Mouse (Mus musculus): ENCODE measurements around the gene Eln.
A peak's percentile ranks its signal among the peaks of the same experiment; 100 is the strongest.

Eln gene

DNA sequence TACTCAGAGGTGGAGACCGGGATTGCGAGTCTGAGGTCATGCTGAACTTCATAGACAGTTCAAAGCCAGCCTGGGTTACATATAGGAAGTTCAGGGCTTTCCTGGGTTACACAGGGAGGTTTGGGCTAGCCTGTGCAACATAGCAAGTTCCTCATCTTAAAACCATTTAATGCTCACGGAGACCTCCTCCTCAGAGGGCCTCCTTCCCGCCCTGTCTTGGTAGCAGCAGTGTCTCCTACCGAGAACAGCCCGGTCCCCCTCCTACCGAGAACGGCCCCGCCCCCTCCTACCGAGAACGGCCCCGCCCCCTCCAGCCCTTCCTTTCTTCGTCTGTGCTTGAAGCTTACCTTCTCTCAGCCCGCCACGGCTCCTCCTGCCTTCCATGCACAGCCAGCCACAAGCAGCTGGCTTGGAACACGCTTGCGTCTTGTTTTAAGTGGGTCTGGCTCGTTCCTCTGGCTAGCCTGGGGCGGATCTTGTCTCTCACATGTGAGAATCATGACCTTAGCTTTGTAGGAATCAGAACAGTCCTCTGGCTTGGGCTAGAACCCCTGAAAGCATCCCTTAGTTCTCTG lies 4.8 kb downstream of the Eln start:
- no peak for DNase-seq

DNA sequence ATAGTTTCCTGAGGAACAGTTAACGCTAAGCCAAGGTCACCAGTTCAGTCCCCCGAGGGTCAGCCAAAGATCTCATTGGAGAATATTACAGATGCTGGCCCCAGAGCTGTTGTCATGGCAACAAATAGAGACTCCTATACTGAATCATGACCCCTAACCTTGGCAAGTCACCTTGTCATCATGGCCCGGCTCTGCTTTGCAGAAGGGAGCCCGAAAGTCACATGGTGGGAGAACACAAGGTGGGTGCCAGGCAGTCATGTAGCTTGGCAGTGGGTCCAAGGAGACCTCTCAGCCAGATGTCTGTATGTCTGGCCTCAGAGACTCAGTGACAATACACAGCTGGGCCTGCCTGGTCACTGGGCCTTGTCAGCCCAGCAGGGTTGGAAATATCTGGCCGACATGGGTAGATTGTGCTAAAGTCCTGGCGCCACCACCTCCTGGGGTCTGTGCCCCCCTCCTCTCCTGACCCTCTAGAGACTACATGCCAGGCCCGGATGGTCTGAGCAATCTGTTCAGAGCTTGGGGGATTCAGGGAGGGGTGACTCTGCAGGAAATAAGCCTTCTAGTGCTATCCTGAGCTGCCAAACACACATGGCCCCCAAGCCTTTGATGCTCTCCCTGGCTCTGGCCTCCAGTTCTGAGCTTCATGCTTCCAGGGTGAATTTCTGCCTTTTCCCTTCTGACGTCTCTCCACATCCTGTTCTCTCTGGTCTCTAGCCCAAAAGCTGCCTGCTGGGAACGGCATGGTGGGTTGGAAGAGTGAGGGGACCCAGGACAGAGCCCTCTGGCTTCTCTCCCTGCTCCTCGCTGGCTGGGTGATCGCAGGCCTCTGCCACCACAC lies 6.4 kb downstream of the Eln start:
- DNase-seq: no peak

DNA sequence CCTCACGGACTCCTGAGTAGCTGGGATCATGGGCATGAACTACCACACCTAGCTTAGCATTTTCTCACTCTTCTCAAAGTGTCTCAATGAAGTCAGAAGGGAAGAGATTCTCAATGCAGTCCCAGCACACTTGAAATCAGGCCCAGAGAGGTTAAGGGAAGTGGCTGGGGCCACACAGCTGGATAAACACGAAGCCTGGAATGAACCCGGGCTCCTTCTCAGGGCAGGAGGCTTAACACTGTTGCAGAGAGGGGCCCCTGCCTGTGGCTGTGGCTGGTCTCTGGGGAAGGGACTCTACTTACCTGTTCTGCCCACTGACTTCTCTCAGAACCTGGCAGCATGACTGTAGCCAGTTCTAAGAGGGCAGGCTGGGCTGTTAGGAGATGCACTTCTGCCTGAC lies 7.2 kb downstream of the Eln start:
- DNase-seq: no peak

DNA sequence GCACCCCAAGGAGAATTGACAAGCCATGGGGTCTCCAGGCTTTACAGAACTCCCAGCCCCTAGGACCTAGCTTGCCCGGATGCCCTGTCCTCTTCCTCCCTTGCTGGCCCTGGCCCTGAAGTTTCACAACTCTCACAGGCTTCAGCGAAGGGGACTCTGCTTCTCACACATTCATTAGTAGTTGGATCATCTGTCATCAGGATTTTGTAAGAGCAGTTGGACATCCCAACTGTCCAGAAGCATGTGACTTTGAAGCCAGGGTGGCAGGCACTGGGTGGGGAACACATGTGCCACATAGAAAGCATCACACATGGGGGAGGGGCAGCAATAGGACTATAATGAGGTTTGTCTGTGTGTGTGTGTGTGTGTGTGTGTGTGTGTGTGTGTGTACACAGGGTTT lies 12.2 kb downstream of the Eln start:
- no peak for DNase-seq

DNA sequence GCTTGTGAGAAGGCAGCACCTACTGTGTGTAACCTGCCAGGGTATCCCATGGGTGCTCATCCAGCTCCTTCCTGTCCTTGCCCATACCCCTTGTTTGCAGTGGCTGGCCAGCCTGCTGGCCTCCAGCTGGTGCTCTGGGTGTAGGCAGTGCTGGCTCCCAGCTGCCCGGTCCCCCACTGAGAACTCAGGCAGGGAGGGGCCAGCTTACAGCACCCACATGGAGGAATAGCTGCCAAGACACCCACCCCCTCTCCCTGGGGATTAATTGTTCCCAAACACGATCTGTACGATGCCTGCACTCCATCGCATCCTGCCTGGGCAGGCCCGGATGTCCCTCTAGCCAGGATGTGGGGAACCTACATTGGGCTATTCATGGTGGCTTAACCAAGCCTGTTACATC lies 13.1 kb downstream of the Eln start:
- no peak for DNase-seq

DNA sequence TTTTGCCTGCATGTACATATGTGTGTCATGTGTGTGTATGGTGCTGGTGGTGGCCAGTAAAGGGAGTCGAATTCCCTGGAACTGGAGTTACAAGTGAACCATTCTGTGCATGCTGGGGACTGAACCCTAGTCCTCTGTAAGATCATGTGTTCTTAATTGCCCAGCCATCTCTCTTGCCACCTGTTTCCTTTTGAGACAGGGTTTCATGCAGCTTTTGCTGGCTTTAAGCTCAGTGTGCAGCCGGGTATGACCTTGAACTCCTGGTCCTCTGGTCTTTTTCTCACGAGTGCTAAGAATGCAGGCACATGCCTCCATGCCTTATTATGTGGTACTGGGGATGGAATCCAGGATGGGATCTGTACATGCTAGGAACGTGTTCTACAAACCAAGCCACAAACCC lies 13.9 kb downstream of the Eln start:
- DNase-seq: no peak

DNA sequence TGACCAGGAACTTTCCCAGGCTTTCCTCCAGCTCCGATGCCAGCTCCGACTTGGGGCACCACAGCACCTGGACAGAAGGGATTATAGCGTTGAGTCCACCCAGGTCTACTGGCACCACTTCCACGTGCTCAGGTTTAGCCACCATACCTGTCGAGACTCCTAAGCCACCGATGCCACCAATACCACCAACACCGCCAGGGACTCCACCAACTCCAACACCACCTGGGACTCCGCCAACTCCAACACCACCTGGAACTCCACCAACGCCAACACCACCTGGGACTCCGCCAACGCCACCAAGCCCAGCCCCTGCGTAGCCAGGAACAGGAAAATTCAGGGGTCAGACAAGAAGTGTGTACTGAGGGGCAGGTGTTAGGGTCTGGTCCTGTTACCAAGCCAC lies 18.0 kb downstream of the Eln start:
- DNase-seq: no peak

DNA sequence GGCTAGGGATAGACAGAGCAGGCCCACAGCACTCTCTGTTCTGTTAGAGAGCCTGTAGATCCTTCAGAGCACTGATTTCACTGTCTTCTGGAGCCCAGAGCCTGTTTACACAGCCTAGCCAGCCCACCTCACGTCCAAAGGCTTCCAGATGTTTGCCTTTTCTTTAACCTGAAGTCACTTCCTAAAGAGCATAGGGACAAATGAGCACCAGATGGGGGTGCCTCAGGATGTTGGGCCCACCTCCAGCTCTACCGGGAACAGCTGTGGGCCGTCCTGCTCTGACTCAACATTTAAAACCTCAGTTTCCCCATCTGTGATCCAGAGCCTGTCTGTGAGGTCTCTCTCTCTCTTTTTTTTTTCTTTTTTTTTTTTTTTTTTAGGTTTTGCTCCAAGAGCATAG lies 18.6 kb downstream of the Eln start:
- DNase-seq: no peak

DNA sequence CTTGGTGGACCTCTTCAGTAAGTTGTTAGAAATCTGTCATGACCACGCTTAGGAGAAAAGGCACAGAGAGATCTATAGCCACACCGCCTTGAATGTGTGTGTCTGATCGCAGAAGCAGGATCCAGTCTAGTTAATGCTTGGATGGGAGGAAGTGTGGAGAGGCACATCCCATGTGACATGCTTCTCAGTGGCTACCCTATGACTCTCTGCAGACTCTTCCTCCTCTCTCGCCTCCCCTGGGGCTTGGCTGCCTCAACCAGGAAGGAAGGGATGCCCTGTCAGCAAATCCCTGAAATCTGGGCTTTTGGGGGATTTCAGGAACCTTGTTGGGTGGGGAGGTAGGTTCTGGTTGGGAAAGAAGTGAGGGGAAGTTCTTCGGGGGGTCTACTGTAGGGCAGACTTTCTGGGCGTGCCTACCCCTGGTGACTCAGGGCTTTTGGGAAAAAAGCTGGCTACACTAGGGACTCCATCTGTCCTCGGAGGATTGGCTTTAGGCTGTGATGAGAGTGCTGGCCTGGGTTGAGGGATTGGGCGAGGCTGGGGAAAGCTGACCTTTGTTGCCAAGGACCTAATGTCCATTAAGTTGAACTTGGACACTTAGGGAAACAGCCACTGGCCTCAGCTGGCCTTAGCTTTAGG lies 20.0 kb downstream of the Eln start:
- no peak for DNase-seq

DNA sequence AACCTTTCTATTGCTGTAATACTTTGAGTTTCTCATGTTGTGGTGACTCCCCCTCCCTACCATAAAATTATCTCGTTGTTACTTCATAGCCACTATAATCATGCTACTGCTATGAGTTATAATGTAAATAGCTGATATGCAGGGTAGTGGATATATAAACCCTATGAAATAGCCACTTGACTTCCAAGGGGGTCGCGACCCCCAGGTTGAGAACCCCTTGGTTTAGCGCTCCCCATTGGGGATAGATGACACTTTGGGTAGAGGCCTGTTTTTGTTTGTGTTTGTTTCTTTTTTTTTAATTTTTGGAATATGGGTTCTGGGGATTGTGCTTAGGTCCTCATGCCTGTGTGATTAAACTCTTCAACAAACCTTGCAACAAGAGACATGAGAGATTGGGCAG lies 21.8 kb downstream of the Eln start:
- no peak for DNase-seq

DNA sequence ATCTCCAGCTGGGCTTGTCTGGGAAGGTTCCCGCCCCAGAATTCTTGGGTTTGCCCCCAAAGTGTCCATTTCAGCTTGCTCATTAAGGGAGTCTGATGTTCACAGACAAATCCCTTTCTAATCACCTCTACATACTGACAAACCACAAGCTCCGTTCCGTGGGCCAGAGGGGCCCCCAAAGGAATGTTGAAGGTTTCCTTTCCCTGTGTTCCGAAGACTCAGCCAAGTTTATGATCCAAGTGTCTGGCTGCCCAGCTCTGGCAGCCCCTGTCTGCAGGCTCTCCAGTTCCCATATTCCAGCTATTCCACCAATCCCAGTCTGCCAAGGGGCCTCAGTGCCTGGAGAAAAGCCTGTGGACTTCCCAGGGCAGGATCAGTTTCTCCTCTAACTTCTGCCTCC lies 27.1 kb downstream of the Eln start:
- no peak for DNase-seq

DNA sequence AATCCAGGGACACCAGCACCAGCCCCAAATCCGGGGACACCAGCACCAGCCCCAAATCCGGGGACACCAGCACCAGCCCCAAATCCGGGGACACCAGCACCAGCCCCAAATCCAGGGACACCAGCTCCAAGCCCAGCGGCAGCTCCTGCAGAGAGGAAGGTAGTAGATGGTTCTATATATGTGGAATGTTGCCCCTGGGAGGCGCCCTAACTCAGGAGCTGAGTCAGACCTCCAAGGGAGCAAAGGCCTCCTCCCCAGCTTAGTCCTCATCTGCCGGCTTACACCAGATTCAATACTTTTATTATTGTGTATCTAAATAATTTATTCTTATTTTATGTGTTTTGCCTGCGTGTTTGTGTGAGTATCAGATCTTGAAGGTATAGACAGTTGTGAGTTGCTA lies 36.0 kb downstream of the Eln start:
- no peak for DNase-seq

DNA sequence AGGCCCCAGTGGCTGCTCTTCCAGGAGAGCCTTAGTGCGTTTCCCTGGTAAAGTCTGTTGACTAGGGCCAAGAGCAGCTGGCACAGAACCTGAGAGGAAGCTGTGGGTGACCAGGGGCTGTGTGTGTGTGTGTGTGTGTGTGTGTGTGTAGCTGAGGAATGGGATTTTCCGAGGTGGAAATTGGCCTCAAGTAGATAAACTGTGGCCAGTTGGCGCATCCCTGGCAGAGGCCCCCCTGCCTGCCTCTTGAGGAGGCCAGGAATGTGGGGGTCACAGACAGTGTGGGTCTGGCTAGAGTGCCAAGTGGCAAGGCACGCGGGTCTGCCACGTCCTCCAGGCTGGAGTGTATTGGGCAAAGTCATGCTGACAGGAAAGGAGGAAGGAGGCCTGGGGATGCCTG lies 37.8 kb downstream of the Eln start:
- DNase-seq: no peak

DNA sequence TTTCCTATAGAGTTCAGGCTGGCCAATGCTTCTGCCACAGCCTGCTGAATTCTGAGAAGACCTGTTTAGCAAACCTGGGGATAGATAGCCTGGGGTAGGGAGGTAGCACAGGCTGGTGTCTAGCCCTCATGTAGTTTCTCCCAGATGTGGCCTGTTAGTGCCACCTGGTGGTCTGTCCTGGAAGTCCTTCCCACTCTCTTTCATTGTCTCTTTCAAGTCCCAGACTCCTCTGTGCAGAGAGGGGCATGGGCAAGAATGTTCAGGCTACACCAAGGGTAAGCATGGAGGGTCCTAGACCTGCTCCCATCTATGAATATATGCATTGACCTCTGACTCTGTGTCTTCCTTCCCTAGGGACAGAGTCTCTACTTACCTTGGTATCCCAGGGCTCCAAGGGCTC lies 43.0 kb downstream of the Eln start:
- DNase-seq: peak; percentile 72 to 83

DNA sequence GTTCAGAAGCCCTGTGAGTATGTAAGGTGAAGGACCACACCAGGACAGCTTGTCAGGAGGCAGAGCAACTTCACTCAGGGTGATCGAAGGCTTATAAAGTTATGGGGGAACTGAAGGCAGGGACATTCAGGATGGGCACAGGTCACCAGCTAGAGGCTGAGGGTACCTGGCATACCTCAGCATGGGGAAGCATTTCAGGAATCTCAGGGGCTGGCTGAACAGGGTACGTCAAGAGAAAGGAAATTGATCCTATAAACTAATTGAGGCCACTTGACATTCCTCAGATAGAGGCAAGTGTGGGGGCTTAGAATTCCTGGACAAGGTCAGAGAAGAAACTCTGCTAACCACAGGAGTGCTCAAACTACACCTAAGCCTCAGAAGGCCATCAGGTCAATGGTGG lies 51.6 kb downstream of the Eln start:
- no peak for DNase-seq

DNA sequence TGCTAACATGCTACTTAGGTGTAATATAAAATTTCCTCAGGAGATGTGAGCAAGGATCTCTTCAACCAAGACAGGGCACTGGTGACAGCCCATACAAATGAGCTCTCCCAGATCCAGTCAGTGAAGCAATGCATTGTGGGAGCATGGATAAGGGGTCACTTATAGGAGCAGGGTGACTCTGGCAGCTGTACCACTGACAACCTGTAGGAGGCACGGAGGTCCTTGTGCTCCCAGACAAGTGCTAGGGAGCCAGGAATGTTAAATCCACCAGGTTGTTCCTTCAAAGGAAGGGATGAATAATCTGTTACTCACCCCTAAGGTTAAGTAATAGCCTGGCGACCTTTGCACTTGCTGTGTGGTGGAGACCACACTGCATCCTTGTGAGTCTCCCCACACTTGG lies 52.0 kb downstream of the Eln start:
- no peak for DNase-seq

DNA sequence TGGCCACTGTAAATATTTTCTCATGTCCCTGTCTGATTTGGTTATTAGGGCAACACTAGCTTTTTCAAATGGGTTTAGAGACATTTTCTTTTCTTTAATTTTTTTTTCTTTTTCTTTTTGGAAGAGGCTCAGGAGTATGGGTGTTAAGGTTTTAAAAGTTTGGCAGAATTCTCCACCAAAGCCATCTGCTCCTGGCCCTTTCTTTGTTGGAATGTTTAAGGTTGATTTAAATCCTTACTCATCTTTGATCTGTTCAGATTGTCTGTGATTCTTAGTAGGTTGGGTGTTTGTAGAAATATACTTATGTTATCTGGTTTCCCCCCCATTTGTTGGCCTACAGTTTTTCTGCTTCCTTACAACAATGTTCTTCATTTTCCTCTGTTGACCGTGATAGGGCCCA lies 54.4 kb downstream of the Eln start:
- DNase-seq: no peak

DNA sequence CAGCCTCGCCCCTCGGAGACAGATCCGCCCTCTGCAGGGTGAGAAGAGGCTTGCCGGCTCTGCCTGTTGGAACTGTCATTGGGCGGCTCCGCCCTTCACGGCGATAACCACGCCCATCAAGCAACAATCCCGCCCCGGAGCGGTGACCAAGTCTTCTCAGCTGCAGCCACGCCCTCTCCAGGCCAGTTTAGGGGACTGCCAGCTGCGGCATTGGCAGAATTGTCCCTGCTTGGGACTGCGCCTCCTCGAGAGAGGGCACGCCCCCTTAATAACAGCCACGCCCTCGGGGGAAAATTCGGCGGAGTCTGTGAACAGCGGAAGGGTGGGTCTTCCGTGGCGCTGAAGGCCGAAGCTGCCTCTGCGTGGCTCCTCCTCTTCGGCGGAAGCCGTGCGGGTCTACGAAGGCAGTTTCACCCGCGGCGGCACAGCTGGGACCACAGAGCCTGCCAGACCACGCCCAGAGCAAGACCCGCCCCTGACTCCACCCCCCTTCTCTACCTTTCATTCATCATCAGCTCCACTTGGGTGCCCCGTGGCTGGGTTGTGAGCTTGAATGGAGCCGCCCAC lies 58.3 kb downstream of the Eln start:
- DNase-seq: peak; percentile 95 to 96

DNA sequence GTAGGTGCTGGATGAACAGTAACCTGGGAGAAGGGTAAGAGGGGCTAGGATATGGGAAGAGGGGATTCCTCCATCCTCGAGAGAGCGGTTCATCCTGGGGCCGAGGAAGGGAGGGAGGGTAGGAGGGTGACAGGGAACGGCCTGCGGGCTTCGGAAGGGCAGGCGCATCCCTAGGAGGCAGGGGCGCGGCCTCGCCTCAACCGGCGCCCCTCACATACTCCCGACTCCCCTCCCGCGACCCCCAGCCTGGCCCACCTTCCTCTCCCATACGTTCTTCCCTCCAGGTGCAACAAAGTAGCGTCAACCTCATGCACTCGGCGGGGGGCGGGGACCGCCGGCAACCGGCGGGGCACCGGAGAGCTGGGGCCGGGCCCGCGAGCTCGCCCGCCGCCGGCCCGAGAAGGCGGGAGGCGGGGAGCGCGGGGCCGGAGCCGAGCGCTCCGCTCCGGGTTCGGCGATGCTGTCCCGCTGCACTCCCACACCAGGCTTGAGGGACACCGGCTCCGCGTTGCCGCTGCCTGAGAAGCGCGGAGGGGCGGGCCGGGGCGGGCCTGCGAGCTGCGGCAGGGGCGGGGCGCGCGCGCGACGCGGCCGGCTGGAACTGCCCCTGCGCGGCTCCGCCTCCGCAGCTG lies 58.9 kb downstream of the Eln start, which contains the start of gene Limk1:
Limk1 (minus strand) TSS at position 513 of the 632 bp plus-strand sequence.
- DNase-seq: no peak

DNA sequence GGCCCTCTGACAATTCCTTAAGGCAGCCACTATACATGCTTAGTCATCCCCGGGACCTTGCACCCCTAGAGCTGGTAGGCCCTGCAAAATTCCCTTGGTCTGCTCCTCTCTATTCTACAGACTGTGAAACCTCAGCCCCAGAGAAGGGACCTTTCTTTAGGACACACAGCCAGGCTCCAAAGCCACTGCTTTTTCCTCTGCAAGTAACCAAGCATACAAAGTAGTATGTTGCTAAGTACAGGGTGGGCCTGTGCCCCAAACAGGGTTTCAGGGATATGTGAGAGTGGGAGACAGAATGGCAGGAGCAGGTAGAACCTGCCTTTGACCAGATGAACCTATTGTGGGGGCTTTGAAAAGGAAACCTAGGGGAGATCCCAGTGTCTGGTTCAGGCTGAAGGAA lies 59.9 kb downstream of the Eln start:
- DNase-seq: no peak

DNA sequence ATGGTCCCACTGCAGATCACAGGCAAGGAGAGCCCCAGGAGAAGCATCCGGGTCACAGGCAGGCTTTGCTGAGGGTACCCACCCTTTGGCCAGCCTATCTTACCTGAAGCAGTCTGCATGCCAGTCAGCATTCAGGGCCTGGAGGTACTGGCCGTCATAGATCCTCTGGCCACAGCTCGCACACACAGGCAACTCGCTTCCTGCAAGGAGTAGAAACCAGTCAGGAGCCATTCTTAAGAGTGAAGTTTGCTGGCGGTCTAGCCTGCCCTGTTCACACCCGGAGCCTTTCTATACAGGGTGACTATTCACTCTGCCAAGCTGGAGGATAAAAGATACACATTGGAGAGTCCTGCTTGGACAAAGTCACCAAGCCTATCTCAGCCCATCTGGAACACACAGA lies 60.6 kb downstream of the Eln start:
- no peak for DNase-seq

DNA sequence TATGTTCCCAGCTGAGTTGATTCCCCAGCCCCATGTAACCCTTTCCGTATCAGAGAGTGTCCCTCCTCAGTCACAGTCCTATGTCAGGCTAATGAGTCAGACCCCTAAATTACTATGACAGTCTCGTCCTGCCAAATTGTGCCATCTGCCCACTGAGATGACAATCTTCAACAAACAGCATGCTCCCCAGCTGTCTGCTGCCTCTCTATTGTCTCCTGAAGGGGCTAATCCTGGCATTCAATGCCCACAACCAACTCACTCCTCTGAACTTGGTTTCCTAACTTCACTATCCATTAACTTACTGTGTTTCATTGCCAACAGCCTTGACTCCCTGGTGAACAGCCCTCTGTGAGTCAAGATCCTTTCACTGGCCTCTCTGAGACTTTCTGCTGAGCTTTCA lies 62.7 kb downstream of the Eln start:
- DNase-seq: no peak

DNA sequence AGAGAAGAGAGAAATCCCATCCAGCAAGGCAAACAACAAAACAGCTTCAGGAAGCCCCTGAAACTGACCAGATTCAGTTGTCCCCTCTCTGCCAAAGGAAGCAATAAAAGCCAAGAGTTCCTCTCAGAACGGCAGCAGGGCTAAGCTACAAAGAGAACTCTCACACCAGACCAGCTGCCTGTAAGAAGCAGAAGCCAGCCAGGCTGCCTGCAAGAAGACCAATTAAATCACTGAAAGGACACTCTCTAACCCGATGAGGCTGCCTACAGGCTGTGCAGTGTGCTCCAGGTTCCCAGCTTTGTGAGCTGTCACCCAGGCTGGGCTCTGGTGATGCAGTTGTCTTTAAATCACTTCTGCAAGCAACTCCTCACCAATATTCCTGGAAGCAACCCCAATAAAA lies 63.3 kb downstream of the Eln start:
- DNase-seq: no peak

DNA sequence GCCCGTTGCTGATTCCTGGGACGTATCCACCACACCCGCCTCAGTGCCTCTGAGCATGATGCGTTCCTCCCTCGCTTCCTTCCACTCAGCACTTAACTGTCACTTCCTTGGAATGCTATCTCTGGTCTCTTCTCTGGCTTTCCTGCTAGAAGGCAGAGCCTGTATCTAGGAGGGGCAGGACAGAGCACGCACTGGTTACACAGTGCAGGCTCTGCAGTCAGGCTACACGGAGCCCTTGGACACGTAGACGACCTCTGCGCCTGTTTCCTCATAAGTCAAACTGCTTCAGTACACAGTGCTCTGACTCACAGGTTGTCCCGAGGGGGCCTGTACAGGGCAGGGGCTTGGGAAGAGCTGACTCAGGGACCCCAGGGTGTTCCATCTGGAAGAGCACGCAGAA lies 66.9 kb downstream of the Eln start:
- no peak for DNase-seq
